Mouse (Mus musculus): ENCODE results near the gene Git2. TPM values are rescaled to one million over a fixed set of nuclear protein-coding genes. Genes with fewer than 3 reads are reported as not detected.

Git2 gene
- total and polyA plus RNA-seq, 2 experiments = 11.0 to 11.8 TPM

- 22% methylated on average over 9 of the region's 9 CpGs for WGBS
- no peak overlapping the region for H3K27ac ChIP-seq (replicated peaks; ENCODE audit: insufficient read depth, low read depth, low read length)
These were observed 19.9 kb upstream of the Git2 start for GRCm38 (mm10) chr5:114795231-114795630.

GRCm38 (mm10) chr5:114794609-114795008 lies 19.3 kb upstream of the Git2 start:
- no peak overlapping the region for H3K9ac ChIP-seq (ENCODE audit: low read depth, low read length)
- TF ChIP-seq POLR2A (IDR thresholded peaks at IDR 0.05; ENCODE audit: extremely low read depth, insufficient read depth, low read length) = no peak
- no peak for TF ChIP-seq CTCF (IDR thresholded peaks at IDR 0.05; ENCODE audit: low read depth, low read length)
- H3K36me3 ChIP-seq (ENCODE audit: control insufficient read depth, insufficient read depth, low read length) = no peaks in the 10 kb centered on the region; the same call in 1 of the 2 replicates
- H3K4me1 ChIP-seq (ENCODE audit: control insufficient read depth, insufficient read depth, low read length) = peaks cover 9% of the 10 kb centered on the region
- no peak for DNase-seq (ENCODE audit: extremely low read depth, low read depth, low spot score)
- WGBS = 30% methylated on average over 4 of the region's 4 CpGs
- no peaks in the 10 kb centered on the region for H3K27me3 ChIP-seq (ENCODE audit: control insufficient read depth, insufficient read depth, low read length)
- H3K4me3 ChIP-seq (ENCODE audit: insufficient read depth, low read depth, low read length) = no peak overlapping the region
- H3K27ac ChIP-seq (replicated peaks; ENCODE audit: insufficient read depth, low read depth, low read length) = no peak overlapping the region
- no peaks in the 10 kb centered on the region for H3K79me2 ChIP-seq (ENCODE audit: control insufficient read depth, insufficient read depth, low read length)

More at GRCm38 (mm10) chr5:114795231-114795630, 19.9 kb upstream of the Git2 start:
- Histone ChIP-seq H3K9ac (ENCODE audit: low read depth, low read length) (no peak overlapping the region), H3K4me1 (ENCODE audit: control insufficient read depth, insufficient read depth, low read length) (peaks cover 9% of the 10 kb centered on the region), H3K4me3 (ENCODE audit: insufficient read depth, low read depth, low read length) (no peak overlapping the region), H3K36me3 (ENCODE audit: control insufficient read depth, insufficient read depth, low read length) (no peaks in the 10 kb centered on the region; the same call in 1 of the 2 replicates), H3K79me2 (ENCODE audit: control insufficient read depth, insufficient read depth, low read length) (no peaks in the 10 kb centered on the region), H3K27me3 (ENCODE audit: control insufficient read depth, insufficient read depth, low read length) (no peaks in the 10 kb centered on the region)
- TF ChIP-seq CTCF (IDR thresholded peaks at IDR 0.05; ENCODE audit: low read depth, low read length) (no peak), POLR2A (IDR thresholded peaks at IDR 0.05; ENCODE audit: extremely low read depth, insufficient read depth, low read length) (no peak)
- peak; percentile 98 for DNase-seq (ENCODE audit: extremely low read depth, low read depth, low spot score)

GRCm38 (mm10) chr5:114793317-114793716 lies 18.0 kb upstream of the Git2 start:
- no peaks in the 10 kb centered on the region for H3K79me2 ChIP-seq (ENCODE audit: control insufficient read depth, insufficient read depth, low read length)
- WGBS = 19% methylated on average over 7 of the region's 7 CpGs
- TF ChIP-seq POLR2A (IDR thresholded peaks at IDR 0.05; ENCODE audit: extremely low read depth, insufficient read depth, low read length) = no peak
- TF ChIP-seq CTCF (IDR thresholded peaks at IDR 0.05; ENCODE audit: low read depth, low read length) = no peak
- no peaks in the 10 kb centered on the region for H3K27me3 ChIP-seq (ENCODE audit: control insufficient read depth, insufficient read depth, low read length)
- H3K36me3 ChIP-seq (ENCODE audit: control insufficient read depth, insufficient read depth, low read length) = no peaks in the 10 kb centered on the region; the same call in 1 of the 2 replicates
- DNase-seq (ENCODE audit: extremely low read depth, low read depth, low spot score) = peak; percentile 91
- peaks cover 9% of the 10 kb centered on the region for H3K4me1 ChIP-seq (ENCODE audit: control insufficient read depth, insufficient read depth, low read length)
- no peak overlapping the region for H3K27ac ChIP-seq (replicated peaks; ENCODE audit: insufficient read depth, low read depth, low read length)
- no peak overlapping the region for H3K9ac ChIP-seq (ENCODE audit: low read depth, low read length)
- H3K4me3 ChIP-seq (ENCODE audit: insufficient read depth, low read depth, low read length) = no peak overlapping the region

- H3K36me3 ChIP-seq (ENCODE audit: control insufficient read depth, insufficient read depth, low read length) = no peaks in the 10 kb centered on the region
- peak overlapping the region; percentile 29 for H3K27ac ChIP-seq (replicated peaks; ENCODE audit: insufficient read depth, low read depth, low read length)
- H3K79me2 ChIP-seq (ENCODE audit: control insufficient read depth, insufficient read depth, low read length) = peaks cover 24% of the 10 kb centered on the region
- 83% methylated on average over 5 of the region's 5 CpGs for WGBS
- TF ChIP-seq CTCF (IDR thresholded peaks at IDR 0.05; ENCODE audit: low read depth, low read length) (no peak), POLR2A (IDR thresholded peaks at IDR 0.05; ENCODE audit: extremely low read depth, insufficient read depth, low read length) (no peak)
- no peak overlapping the region for H3K4me3 ChIP-seq (ENCODE audit: insufficient read depth, low read depth, low read length)
- H3K9ac ChIP-seq (ENCODE audit: low read depth, low read length) = no peak overlapping the region
- H3K27me3 ChIP-seq (ENCODE audit: control insufficient read depth, insufficient read depth, low read length) = no peaks in the 10 kb centered on the region
- H3K4me1 ChIP-seq (ENCODE audit: control insufficient read depth, insufficient read depth, low read length) = peaks cover 3% of the 10 kb centered on the region; the same call in 1 of the 2 replicates
- DNase-seq (ENCODE audit: extremely low read depth, low read depth, low spot score) = no peak
These were observed 9.9 kb upstream of the Git2 start for GRCm38 (mm10) chr5:114785196-114785595.

GRCm38 (mm10) chr5:114784622-114785165 lies 9.4 kb upstream of the Git2 start:
- peaks cover 3% of the 10 kb centered on the region; the same call in 1 of the 2 replicates for H3K4me1 ChIP-seq (ENCODE audit: control insufficient read depth, insufficient read depth, low read length)
- H3K4me3 ChIP-seq (ENCODE audit: insufficient read depth, low read depth, low read length) = no peak overlapping the region
- peaks cover 29% of the 10 kb centered on the region for H3K79me2 ChIP-seq (ENCODE audit: control insufficient read depth, insufficient read depth, low read length)
- H3K9ac ChIP-seq (ENCODE audit: low read depth, low read length) = no peak overlapping the region
- H3K27ac ChIP-seq (replicated peaks; ENCODE audit: insufficient read depth, low read depth, low read length) = peak overlapping the region; percentile 29
- WGBS = 29% methylated on average over 16 of the region's 16 CpGs
- DNase-seq (ENCODE audit: extremely low read depth, low read depth, low spot score) = peak; percentile 61
- no peak for TF ChIP-seq CTCF (IDR thresholded peaks at IDR 0.05; ENCODE audit: low read depth, low read length)
- no peak for TF ChIP-seq POLR2A (IDR thresholded peaks at IDR 0.05; ENCODE audit: extremely low read depth, insufficient read depth, low read length)
- no peaks in the 10 kb centered on the region for H3K36me3 ChIP-seq (ENCODE audit: control insufficient read depth, insufficient read depth, low read length)
- H3K27me3 ChIP-seq (ENCODE audit: control insufficient read depth, insufficient read depth, low read length) = no peaks in the 10 kb centered on the region

Data from liver, adult 2 months (tissue).